Comparison of ENCODE assay signal across 8 mouse cellular contexts in genomic region chr19:44314871-44315414, GRCm38 (mm10). TPM values are rescaled to one million over a fixed set of nuclear protein-coding genes. Genes with fewer than 3 reads are reported as not detected.
DNase-seq lines count a peak whose midpoint lies in the region; ATAC-seq and TF ChIP-seq lines count a peak whose summit lies in the region.

No protein-coding gene starts in this region.

- H3K27me3 ChIP-seq in forebrain, embryonic 15.5 days = no peaks in the 10 kb centered on the region
- H3K27me3 ChIP-seq in limb, embryonic 10.5 days (ENCODE audit: low read depth, poor library complexity, severe bottlenecking) = no peaks in the 10 kb centered on the region
- H3K27me3 ChIP-seq in midbrain, embryonic 12.5 days = no peaks in the 10 kb centered on the region

- H3K4me2 ChIP-seq in forebrain, embryonic 15.5 days (replicated peaks) = peak overlapping the region; percentile 97
- H3K4me2 ChIP-seq in midbrain, embryonic 12.5 days (replicated peaks) = peak overlapping the region; percentile 79

- H3K4me1 ChIP-seq in forebrain, embryonic 15.5 days = peaks cover 28% of the 10 kb centered on the region
- H3K4me1 ChIP-seq in limb, embryonic 10.5 days = peaks cover 22% of the 10 kb centered on the region
- peaks cover 32% of the 10 kb centered on the region for H3K4me1 ChIP-seq in midbrain, embryonic 12.5 days

- peak; percentile 78 for ATAC-seq in forebrain, embryonic 15.5 days (replicated peaks)
- ATAC-seq in hematopoietic stem cell, adult 5-6 weeks (replicated peaks in 1 of 2; ENCODE audit: insufficient read depth in 1 of 2, low FRiP score in 2 of 2, low TSS enrichment in 1 of 2, low read depth in 1 of 2, poor library complexity in 2 of 2, severe bottlenecking in 2 of 2) = peak; percentile 56 to 75
- ATAC-seq in midbrain, embryonic 12.5 days (ENCODE audit: low FRiP score, low read depth) = peak; percentile 82

- H3K27ac ChIP-seq in left cerebral cortex, adult 2 months = peak overlapping the region; percentile 96
- peak overlapping the region; percentile 44 for H3K27ac ChIP-seq in forebrain, embryonic 15.5 days (replicated peaks)
- H3K27ac ChIP-seq in limb, embryonic 10.5 days = peak overlapping the region; percentile 86
- H3K27ac ChIP-seq in midbrain, embryonic 12.5 days (replicated peaks) = peak overlapping the region; percentile 39; the same call in 1 of the 2 replicates

- WGBS in forebrain, embryonic 15.5 days = under 1% methylated on average over 11 of the region's 11 CpGs
- 4% methylated on average over 11 of the region's 11 CpGs for WGBS in limb, embryonic 10.5 days
- WGBS in midbrain, embryonic 12.5 days = 2% methylated on average over 11 of the region's 11 CpGs

- intact Hi-C loops in left cerebral cortex, adult 2 months (cut with DNase I) = loop anchor here (2.0 to 5.0 kb wide), 3 partner anchors 18 to 92 kb away; partner anchors contain the start of genes Scd1 and Scd4

- H3K4me3 ChIP-seq in left cerebral cortex, adult 2 months = peak overlapping the region; percentile 56
- H3K4me3 ChIP-seq in forebrain, embryonic 15.5 days = peak overlapping the region; percentile 56
- peak overlapping the region; percentile 63 for H3K4me3 ChIP-seq in limb, embryonic 10.5 days
- peak overlapping the region; percentile 54 for H3K4me3 ChIP-seq in midbrain, embryonic 12.5 days

- peak in 1 of 2 experiments; percentile 47 for DNase-seq in left cerebral cortex, adult 2 months (ENCODE audit: extremely low spot score in 1 of 2, low spot score in 2 of 2)
- DNase-seq in left cerebral cortex, adult 11 months (ENCODE audit: low spot score) = no peak
- peak; percentile 62 for DNase-seq in adrenal gland, postnatal 25 days
- DNase-seq in limb, embryonic 10.5 days (ENCODE audit: low spot score) = peak; percentile 40
- no peak for DNase-seq in thymus, postnatal 10 days (ENCODE audit: low spot score in 2 of 2)

- no peaks in the 10 kb centered on the region for H3K36me3 ChIP-seq in forebrain, embryonic 15.5 days
- H3K36me3 ChIP-seq in limb, embryonic 10.5 days = no peaks in the 10 kb centered on the region
- H3K36me3 ChIP-seq in midbrain, embryonic 12.5 days = no peaks in the 10 kb centered on the region

- peak overlapping the region; percentile 60 for H3K9ac ChIP-seq in forebrain, embryonic 15.5 days (replicated peaks)
- H3K9ac ChIP-seq in midbrain, embryonic 12.5 days (replicated peaks) = peak overlapping the region; percentile 60

- no peaks in the 10 kb centered on the region for H3K9me3 ChIP-seq in forebrain, embryonic 15.5 days
- no peaks in the 10 kb centered on the region for H3K9me3 ChIP-seq in limb, embryonic 10.5 days (replicated peaks)
- H3K9me3 ChIP-seq in midbrain, embryonic 12.5 days = no peaks in the 10 kb centered on the region

- no peak for TF ChIP-seq CTCF in left cerebral cortex, adult 2 months (IDR thresholded peaks at IDR 0.05)

RNA-seq across cellular contexts. Expression of gene Scd4, which starts 17.9 kb away (rescaled TPM):
- 1 to 10 TPM; 2.1 to 2.3 TPM for total RNA-seq in left cerebral cortex, adult 2 months (2021)
- total RNA-seq in adrenal gland, postnatal 25 days (2021) = 5.5 and 6.4 TPM in 2 replicates
- polyA plus RNA-seq in forebrain, embryonic 15.5 days (2015; fragmentation: Nextera tagmentation; extraction: Ambion mirVana) = 0.15 and 0.23 TPM in 2 replicates
- total RNA-seq in hematopoietic stem cell, adult 5-6 weeks (2017) = 0.05 and 0.31 TPM in 2 replicates
- 0.08 and 0.11 TPM in 2 replicates for polyA plus RNA-seq in limb, embryonic 10.5 days (2016; fragmentation: Nextera tagmentation; extraction: Ambion mirVana)
- 0.10 and 0.11 TPM in 2 replicates for polyA plus RNA-seq in midbrain, embryonic 12.5 days (2016; fragmentation: Nextera tagmentation; extraction: Ambion mirVana)

RNA-seq across cellular contexts. Expression of gene Scd2, which starts 21.5 kb away (rescaled TPM):
- 100 to 1,000 TPM; 580 to 609 TPM for total RNA-seq in left cerebral cortex, adult 2 months (2021)
- total RNA-seq in adrenal gland, postnatal 25 days (2021) = 749 and 764 TPM in 2 replicates
- 253 and 267 TPM in 2 replicates for polyA plus RNA-seq in forebrain, embryonic 15.5 days (2015; fragmentation: Nextera tagmentation; extraction: Ambion mirVana)
- total RNA-seq in hematopoietic stem cell, adult 5-6 weeks (2017) = 126 and 150 TPM in 2 replicates
- 324 and 335 TPM in 2 replicates for polyA plus RNA-seq in limb, embryonic 10.5 days (2016; fragmentation: Nextera tagmentation; extraction: Ambion mirVana)
- 419 and 424 TPM in 2 replicates for polyA plus RNA-seq in midbrain, embryonic 12.5 days (2016; fragmentation: Nextera tagmentation; extraction: Ambion mirVana)

Comparison
In these comparisons a context has a peak if more than half of its experiments do, and no peak if none do; other contexts are left out.
1. DNase-seq: peak in adrenal gland, postnatal 25 days (single experiment) and limb, embryonic 10.5 days (single experiment); none in left cerebral cortex, adult 11 months (single experiment) and thymus, postnatal 10 days (0 of 2).
2. H3K27ac ChIP-seq: peak in every context shown above with its lines; median percentile 96 in left cerebral cortex, adult 2 months; 86 in limb, embryonic 10.5 days; 44 in forebrain, embryonic 15.5 days; 39 in midbrain, embryonic 12.5 days.
3. Peak in every context shown above with its lines, with median percentiles within 50 percentile points of each other: H3K4me3 ChIP-seq and ATAC-seq.